Mouse (Mus musculus) heart, postnatal 4 days (tissue): ENCODE measurements at regions not wholly inside any gene's neighbourhood (a gene's known extent, or its start where the extent isn't known, plus 50 kb on each side); places are given as distances from the start of the nearest gene placed in this dataset.

Experiments used
- DNase-seq: peaks from one replicate; pipeline ENCODE4 v3.0.0; 2021

GRCm38 (mm10) chr1:76081700-76082099 lies 535.6 kb downstream of the Slc4a3 start:
- DNase-seq: no peak

- peak; percentile 71 for DNase-seq
These were observed 537.4 kb downstream of the Slc4a3 start for GRCm38 (mm10) chr1:76083273-76084036.

GRCm38 (mm10) chr1:76091031-76091430 lies 545.0 kb downstream of the Slc4a3 start:
- no peak for DNase-seq

DNA sequence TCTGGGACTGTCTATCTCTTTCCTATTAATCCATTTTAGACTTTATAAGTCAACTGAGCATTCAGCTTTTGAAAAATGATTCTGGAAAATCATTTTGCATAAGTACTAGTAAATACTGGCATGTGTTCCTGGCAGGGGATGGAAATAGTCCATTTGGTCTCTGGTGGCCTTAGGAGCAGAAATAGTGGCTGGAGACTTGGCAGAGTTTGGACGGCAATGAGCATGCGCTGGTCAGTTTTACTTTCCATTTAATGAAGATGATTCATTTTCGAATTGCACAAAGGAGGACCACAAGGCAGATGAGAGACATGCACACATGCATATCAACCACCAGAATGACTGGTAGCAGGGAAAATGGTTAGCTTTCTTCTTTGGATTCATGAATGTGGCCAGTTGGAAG lies 567.2 kb downstream of the Slc4a3 start:
- peak; percentile 12 for DNase-seq

DNA sequence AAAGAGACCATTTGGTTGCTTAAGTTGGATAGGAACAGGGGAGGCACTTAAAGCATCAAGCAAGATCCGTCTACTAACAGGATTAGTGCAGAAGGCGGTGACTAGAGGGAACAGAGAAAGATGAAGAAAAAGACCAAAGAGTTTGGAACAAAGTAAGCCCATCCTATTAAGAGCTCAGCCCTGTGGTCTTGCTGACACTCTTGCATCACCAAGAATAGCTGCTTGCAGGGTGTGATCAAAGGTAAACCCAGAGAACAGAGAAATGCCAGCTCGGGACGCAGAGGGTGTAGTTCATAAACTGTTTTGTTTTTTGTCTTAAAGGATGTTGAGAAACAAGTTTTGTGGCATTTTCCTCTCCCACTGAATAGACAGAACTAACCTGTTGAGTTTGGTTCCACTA lies 574.8 kb downstream of the Slc4a3 start:
- no peak for DNase-seq

GRCm38 (mm10) chr1:76130353-76130752 lies 584.3 kb downstream of the Slc4a3 start:
- DNase-seq: peak; percentile 4

DNA sequence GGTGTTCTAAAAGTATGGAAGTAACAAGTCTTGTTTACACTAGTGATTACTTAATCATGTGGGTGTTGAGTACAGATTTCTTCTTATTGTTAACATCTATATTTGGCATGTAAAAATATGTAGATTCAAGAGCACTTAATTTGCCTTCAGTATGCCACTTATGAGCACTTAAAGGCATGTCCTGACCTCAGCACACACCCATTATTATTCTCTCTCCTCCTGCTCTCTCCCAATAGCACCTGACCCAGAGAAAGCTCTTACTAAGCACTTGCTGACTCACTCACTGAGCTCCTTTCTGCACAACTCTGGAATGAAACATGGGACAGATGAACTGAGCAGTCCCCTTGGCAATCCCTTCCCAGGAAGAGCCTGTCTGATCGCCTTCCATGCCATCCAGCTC lies 590.7 kb downstream of the Slc4a3 start:
- DNase-seq: no peak

GRCm38 (mm10) chr1:76137701-76138100 lies 591.6 kb downstream of the Slc4a3 start:
- DNase-seq: no peak

DNA sequence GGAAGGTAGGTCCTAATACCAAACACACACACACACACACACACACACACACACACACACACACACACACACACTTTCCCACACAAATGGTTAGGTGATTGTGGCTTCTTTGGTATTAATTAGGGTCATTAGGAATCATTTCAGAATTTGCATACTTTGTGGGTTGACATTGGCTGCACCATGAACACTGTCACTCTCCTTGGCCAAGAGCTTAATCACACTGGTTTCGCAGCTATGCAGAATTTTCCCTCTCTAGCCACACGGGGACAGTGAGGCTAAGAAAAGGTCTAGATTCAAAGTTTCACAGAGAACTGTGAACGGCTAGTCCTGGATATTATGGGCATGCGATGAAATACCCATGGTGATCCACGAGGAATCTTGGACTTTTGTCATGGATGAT lies 597.5 kb downstream of the Slc4a3 start:
- no peak for DNase-seq

DNA sequence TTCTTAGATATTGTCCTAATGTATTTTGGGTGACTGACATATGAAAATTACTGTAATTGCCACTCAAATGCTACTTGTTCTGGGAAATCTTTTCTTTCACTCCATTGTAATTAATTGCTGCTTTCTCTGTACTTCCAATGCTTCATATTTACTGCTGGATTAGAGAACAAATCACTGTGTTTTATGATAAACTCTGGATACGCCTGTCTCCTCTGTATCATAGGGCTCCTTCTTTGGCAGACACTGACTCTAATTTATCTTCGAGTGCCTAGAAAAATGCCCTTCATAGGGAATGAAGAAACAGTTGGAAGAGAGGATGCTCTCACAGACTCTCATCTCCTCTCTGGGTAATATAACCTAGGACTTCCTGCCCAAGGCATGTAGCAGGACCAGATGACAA lies 602.9 kb downstream of the Slc4a3 start:
- DNase-seq: no peak

DNA sequence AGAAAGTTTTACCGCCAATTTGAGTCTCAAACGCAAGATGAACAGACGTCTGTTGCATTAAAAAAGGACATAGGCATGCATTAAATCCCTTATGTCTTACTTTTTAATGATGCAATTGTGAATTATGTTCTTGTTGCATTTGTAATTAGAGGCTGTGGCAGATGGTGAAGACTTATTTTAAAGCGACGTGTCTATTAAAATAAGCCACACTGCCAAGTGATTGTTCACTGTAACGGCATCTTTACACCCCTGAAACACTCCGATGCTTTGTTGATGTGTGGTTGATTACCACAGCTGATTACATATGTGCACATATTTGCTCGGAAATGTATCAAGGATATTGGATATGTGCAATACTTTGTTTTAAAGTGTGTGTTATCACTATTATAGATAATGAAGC lies 610.2 kb downstream of the Slc4a3 start:
- no peak for DNase-seq

- no peak for DNase-seq
These were observed 621.4 kb downstream of the Slc4a3 start for GRCm38 (mm10) chr1:76167486-76167885.

DNA sequence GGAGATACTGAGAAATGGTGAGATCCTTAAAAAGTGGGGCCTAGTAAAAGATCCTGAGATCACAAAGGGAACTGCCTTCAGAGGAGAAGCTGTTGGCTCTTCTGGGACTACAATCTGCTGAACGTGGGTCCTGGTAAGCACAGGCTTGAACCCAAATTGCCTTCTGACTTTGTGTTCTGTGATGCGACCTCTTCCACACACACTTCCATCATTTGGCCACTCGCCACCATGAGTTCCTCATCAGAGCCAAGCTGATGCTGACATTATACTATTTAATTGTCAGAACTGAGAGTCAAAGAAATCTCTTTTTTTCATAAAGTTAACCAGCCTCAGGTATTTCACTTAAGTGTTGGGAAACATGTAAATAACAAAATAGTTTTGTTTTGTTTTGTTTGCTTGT lies 635.1 kb downstream of the Slc4a3 start:
- DNase-seq: no peak

DNA sequence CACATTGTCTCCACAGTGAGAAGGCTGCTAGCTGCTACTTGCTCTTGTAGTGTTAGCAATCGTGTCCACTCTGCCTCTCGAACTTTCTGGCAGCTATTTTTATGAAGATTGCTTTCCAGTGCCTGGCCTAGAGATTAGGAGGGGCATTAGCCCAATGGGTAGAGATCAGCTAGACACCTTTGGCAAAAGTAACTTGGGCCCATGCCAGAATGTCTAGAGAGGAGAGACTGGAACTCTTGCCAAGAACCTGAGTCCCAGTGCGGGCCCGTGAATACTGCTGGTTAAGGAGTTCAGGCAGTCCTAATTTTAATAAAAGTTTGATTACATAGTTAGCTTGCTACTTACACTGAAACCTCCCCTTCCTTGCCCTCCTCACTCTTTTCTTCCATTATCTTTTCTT lies 648.8 kb downstream of the Slc4a3 start:
- DNase-seq: peak; percentile 84

- peak; percentile 27 for DNase-seq
These were observed 651.6 kb downstream of the Slc4a3 start for GRCm38 (mm10) chr1:76197651-76198050.

DNA sequence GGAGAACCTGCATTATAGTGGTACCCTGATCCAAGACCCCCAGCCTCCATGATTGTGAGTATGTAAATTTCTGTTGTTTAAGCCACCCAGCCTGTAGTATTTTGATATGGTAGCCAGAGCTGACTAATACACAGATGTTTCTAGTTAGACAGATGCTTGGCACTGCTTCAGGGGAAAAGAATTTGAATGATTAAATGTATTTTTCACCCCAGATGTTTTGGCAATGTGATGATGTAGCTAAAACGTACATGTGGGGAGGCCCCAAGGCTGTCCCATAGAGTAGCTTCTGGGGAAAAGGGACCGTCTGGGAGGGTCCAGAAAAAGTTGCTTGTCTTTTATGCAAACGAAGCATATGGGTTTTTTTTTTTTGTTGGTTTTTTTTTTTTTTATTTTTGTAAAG lies 654.8 kb downstream of the Slc4a3 start:
- DNase-seq: no peak

GRCm38 (mm10) chr1:76212486-76212885 lies 666.4 kb downstream of the Slc4a3 start:
- DNase-seq: no peak

DNA sequence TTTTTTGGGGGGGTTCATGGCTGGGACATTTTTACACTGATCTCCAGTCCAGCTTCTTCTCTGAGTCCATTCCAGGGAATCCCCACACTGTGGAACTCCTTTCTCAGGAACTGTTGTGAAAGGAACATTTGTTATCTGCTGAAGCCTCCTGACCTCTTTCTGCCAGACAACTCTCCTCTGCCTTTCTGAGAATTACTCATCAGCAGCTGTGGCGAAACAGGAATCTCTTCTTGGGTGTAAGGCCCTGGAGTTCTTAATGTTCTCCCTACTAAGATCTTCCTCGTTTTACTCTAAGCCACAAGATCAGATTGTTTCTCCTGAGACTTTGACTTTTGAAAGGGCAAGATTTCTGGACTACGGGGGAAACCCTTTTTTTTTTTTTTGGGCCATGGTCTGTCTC lies 698.7 kb downstream of the Slc4a3 start:
- no peak for DNase-seq

DNA sequence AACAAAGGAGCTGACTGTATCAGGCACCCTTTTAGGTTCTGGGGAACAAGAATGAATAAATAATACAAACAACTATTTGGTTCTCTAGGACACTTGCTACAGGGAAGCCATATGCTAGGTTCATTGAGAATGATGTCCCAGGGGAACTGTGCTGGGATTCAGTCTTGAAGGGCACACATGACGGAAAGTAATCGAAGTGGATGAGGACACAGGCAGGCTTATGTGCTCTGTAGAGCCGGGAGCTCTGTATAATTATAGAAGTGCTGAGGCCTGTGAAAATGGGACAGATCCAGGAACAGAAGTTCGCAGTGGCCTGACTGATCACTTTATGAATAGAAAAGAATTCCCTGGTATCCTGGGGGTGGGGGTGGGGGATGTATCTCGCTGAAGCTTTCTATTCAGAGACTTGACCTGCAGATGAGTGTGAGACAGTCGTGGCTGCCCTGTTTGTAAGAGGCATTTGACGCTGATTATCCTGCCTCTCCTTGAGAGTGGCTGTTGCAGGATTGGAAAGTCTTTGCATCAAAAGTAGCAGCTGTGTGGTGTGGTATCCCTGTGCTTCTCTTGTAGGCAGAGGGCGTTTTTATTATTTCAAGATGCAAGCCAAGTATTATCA lies 700.2 kb downstream of the Slc4a3 start:
- DNase-seq: no peak

DNA sequence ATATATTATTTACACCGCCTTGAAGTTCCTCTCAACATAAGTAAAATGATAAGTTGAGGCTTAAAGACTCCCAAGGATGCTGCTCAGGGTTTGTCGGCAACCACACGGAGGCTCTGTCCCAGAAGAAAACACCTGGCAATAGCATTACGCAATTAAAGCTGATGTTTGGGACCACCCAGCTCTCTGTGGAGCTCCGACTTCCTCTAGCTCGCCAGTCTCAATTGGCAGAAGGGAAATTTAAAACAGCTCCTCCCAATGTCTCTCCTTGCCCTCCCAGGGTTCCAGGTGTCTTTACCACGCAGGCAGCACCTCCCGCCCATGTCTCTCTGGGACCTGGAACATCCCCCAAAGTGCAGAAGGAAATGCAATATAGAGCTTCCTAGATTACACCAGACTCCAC lies 701.1 kb downstream of the Slc4a3 start:
- DNase-seq: no peak

DNA sequence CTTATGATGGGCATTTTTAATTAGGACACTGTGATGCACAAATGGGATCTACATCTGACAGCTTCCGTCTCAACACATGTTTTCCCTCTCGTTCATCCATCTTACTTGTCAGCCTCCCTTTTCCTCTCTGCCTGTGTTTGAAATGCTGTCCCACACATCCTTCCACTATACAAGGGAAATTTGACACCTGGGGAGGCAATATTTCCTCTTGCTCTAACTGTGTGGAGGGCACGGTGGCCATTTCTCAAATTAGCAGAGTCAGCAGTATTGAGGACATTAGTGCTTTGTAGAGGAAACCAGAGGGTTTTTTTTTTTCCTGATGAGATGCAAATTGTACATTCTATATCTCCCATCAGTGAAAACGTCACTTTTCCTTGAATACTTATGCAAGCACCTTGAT lies 712.2 kb downstream of the Slc4a3 start:
- no peak for DNase-seq

GRCm38 (mm10) chr1:76276148-76276547 lies 730.1 kb downstream of the Slc4a3 start:
- DNase-seq: peak; percentile 47

- DNase-seq: peak; percentile 5
These were observed 730.6 kb downstream of the Slc4a3 start for GRCm38 (mm10) chr1:76276624-76277023.

- DNase-seq: peak; percentile 74
These were observed 737.3 kb downstream of the Slc4a3 start for GRCm38 (mm10) chr1:76283322-76283721.
